Comparison of ENCODE assay signal across 2 mouse cellular contexts in the genomic region with DNA sequence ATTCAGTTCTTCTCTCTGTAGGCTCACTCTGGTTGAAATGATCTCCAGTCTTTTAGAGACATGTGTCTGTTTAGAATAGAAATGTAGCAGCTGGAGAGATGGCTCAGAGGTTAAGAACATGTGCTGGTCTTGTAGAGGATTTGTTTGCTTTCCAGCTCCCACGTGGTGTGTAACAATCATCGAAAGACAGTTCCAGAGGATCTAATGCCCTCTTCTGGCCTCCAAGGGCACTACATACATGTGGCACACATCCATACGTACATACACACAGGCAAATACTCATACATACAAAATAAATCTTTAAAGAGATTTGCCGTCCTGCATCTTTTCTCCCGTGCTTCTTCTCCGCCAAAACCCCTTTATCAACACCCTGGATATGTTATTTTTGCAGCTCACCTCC.
TF ChIP-seq lines count a peak whose summit lies in the region.

No protein-coding gene starts in this region.

TF ChIP-seq in CH12.LX, 34 proteins besides CTCF, POLR2A, EP300 and RAD21:
- TF ChIP-seq SMC3 (IDR thresholded peaks at IDR 0.05; ENCODE audit: low read depth, low read length), result peak; percentile 19; the same call in 1 of the 2 replicates
- TF ChIP-seq SIN3A (IDR thresholded peaks at IDR 0.05; ENCODE audit: low read length), result no peak

TF ChIP-seq in MEL, 35 proteins besides CTCF, POLR2A, EP300 and RAD21:
- no peak for TF ChIP-seq ELF1 (IDR thresholded peaks at IDR 0.05; ENCODE audit: low read depth, low read length)
- TF ChIP-seq USF2 (IDR thresholded peaks at IDR 0.05; ENCODE audit: borderline replicate concordance in 1 of 2, insufficient read depth in 1 of 2, low read depth in 1 of 2, low read length in 2 of 2), result no peak
- TF ChIP-seq USF1 (IDR thresholded peaks at IDR 0.05; ENCODE audit: low read depth, low read length), result no peak
- no peak for TF ChIP-seq RCOR1 (IDR thresholded peaks at IDR 0.05; ENCODE audit: low read depth, low read length)
